Mouse (Mus musculus) heart, embryonic 10.5 days (tissue): ENCODE results near the gene Pah. TPM values are rescaled to one million over a fixed set of nuclear protein-coding genes. Genes with fewer than 3 reads are reported as not detected.

ENCODE experiments used
- DNase-seq: peaks from one replicate; pipeline ENCODE4 v3.0.0-alpha.2; 2017; ENCODE audit warnings: low spot score
- H3K27ac ChIP-seq: fragments of 300-500 bp; sonication (generic); 2 replicates; pipeline ENCODE4 v1.5.1; 2016; ENCODE audit warnings: mild to moderate bottlenecking
- H3K27me3 ChIP-seq: fragments of 300-500 bp; sonication (generic); 2 replicates; pipeline ENCODE4 v1.6.1; 2016; ENCODE audit warnings: mild to moderate bottlenecking; ENCODE audit not compliant: poor library complexity, insufficient read depth, severe bottlenecking
- H3K36me3 ChIP-seq: fragments of 300-500 bp; sonication (generic); 2 replicates; pipeline ENCODE4 v1.6.1; 2016; ENCODE audit warnings: mild to moderate bottlenecking, moderate library complexity
- H3K4me1 ChIP-seq: fragments of 300-500 bp; sonication (generic); 2 replicates; pipeline ENCODE4 v1.6.1; 2016; ENCODE audit warnings: mild to moderate bottlenecking
- H3K4me3 ChIP-seq: fragments of 300-500 bp; sonication (generic); 2 replicates; pipeline ENCODE4 v1.5.1; 2016; ENCODE audit warnings: mild to moderate bottlenecking, moderate library complexity
- H3K9me3 ChIP-seq: fragments of 300-500 bp; sonication (generic); 2 replicates; pipeline ENCODE4 v1.6.1; 2016; ENCODE audit warnings: mild to moderate bottlenecking, moderate library complexity
- WGBS: fragments of 180-500 bp; shearing (Covaris S2); methylation state at CpG from one replicate; pipeline ENCODE4 v1.1.7; 2016; 5-methylcytosine and 5-hydroxymethylcytosine counted together
- polyA plus RNA-seq: library from polyadenylated mRNA; unstranded; fragments of >200 nt; fragmentation: Nextera tagmentation; extraction: Ambion mirVana; gene quantifications from 2 replicates; pipeline ENCODE4 v1.2.1, GENCODE M21; 2016

Pah gene
- polyA plus RNA-seq, 1 experiment from 2014 or later: 0.55 TPM

- Histone ChIP-seq H3K9me3 (no peaks in the 10 kb centered on the region), H3K27me3 (peaks cover 96% of the 10 kb centered on the region), H3K4me1 (peaks cover 19% of the 10 kb centered on the region), H3K4me3 (peak overlapping the region; percentile 70), H3K27ac (no peak overlapping the region), H3K36me3 (no peaks in the 10 kb centered on the region)
- DNase-seq: peak; percentile 78
- WGBS: under 1% methylated on average over 81 of the region's 90 CpGs
Measured at GRCm38 (mm10) chr10:87492661-87493551, 28.7 kb upstream of the Pah start.

GRCm38 (mm10) chr10:87493576-87493975 is 28.0 kb upstream of the Pah start, which contains the start of gene Ascl1:
Gene Ascl1 (minus strand): TSS chr10:87493660.
- Histone ChIP-seq H3K27ac (no peak within 1 kb of the TSS), H3K36me3 (no peaks in the 10 kb centered on the region), H3K4me1 (peaks cover 19% of the 10 kb centered on the region), H3K4me3 (peak within 1 kb of the TSS; percentile 70), H3K9me3 (no peaks in the 10 kb centered on the region), H3K27me3 (peaks cover 96% of the 10 kb centered on the region)
- no peak for DNase-seq
- under 1% methylated on average over 31 of the region's 34 CpGs for WGBS

GRCm38 (mm10) chr10:87494176-87494575 is 27.4 kb upstream of the Pah start:
- WGBS: under 1% methylated on average over 4 of the region's 4 CpGs
- H3K4me3 ChIP-seq: peak overlapping the region; percentile 70
- peak; percentile 64 for DNase-seq
- H3K9me3 ChIP-seq: no peaks in the 10 kb centered on the region
- H3K36me3 ChIP-seq: no peaks in the 10 kb centered on the region
- H3K27ac ChIP-seq: no peak overlapping the region
- H3K27me3 ChIP-seq: peaks cover 96% of the 10 kb centered on the region
- H3K4me1 ChIP-seq: peaks cover 19% of the 10 kb centered on the region

GRCm38 (mm10) chr10:87494596-87494995 is 27.0 kb upstream of the Pah start:
- no peaks in the 10 kb centered on the region for H3K36me3 ChIP-seq
- peak; percentile 58 for DNase-seq
- no peak overlapping the region for H3K27ac ChIP-seq
- H3K4me1 ChIP-seq: peaks cover 19% of the 10 kb centered on the region
- under 1% methylated on average over 18 of the region's 18 CpGs for WGBS
- H3K9me3 ChIP-seq: no peaks in the 10 kb centered on the region
- H3K4me3 ChIP-seq: peak overlapping the region; percentile 70
- peaks cover 96% of the 10 kb centered on the region for H3K27me3 ChIP-seq

- Histone ChIP-seq H3K36me3 (no peaks in the 10 kb centered on the region), H3K9me3 (no peaks in the 10 kb centered on the region), H3K27ac (no peak overlapping the region), H3K27me3 (peaks cover 97% of the 10 kb centered on the region), H3K4me1 (peaks cover 19% of the 10 kb centered on the region), H3K4me3 (no peak overlapping the region)
- DNase-seq: peak; percentile 51
- 81% methylated on average over 2 of the region's 2 CpGs for WGBS
Measured at GRCm38 (mm10) chr10:87497056-87497455, 24.5 kb upstream of the Pah start.

GRCm38 (mm10) chr10:87500926-87501658 is 20.5 kb upstream of the Pah start:
- H3K27ac ChIP-seq: no peak overlapping the region
- H3K9me3 ChIP-seq: no peaks in the 10 kb centered on the region
- peaks cover 75% of the 10 kb centered on the region for H3K27me3 ChIP-seq
- H3K36me3 ChIP-seq: no peaks in the 10 kb centered on the region
- no peak overlapping the region for H3K4me3 ChIP-seq
- DNase-seq: no peak
- WGBS: 29% methylated on average over 20 of the region's 20 CpGs
- H3K4me1 ChIP-seq: no peaks in the 10 kb centered on the region

GRCm38 (mm10) chr10:87501659-87502042 is 19.9 kb upstream of the Pah start:
- H3K4me3 ChIP-seq: no peak overlapping the region
- H3K4me1 ChIP-seq: no peaks in the 10 kb centered on the region
- H3K27ac ChIP-seq: no peak overlapping the region
- H3K9me3 ChIP-seq: no peaks in the 10 kb centered on the region
- peaks cover 69% of the 10 kb centered on the region for H3K27me3 ChIP-seq
- 25% methylated on average over 7 of the region's 7 CpGs for WGBS
- DNase-seq: no peak
- no peaks in the 10 kb centered on the region for H3K36me3 ChIP-seq

- Histone ChIP-seq H3K27me3 (peaks cover 63% of the 10 kb centered on the region), H3K27ac (no peak overlapping the region), H3K4me1 (no peaks in the 10 kb centered on the region), H3K9me3 (no peaks in the 10 kb centered on the region), H3K4me3 (no peak overlapping the region), H3K36me3 (no peaks in the 10 kb centered on the region)
- 22% methylated on average over 5 of the region's 5 CpGs for WGBS
- DNase-seq: no peak
Measured at GRCm38 (mm10) chr10:87502283-87502682, 19.3 kb upstream of the Pah start.

- peak; percentile 55 for DNase-seq
- Histone ChIP-seq H3K4me3 (no peak overlapping the region), H3K27ac (no peak overlapping the region), H3K36me3 (no peaks in the 10 kb centered on the region), H3K4me1 (no peaks in the 10 kb centered on the region), H3K27me3 (peaks cover 49% of the 10 kb centered on the region), H3K9me3 (no peaks in the 10 kb centered on the region)
- 3% methylated on average over 10 of the region's 10 CpGs for WGBS
Measured at GRCm38 (mm10) chr10:87503946-87504345, 17.6 kb upstream of the Pah start.

- DNase-seq: no peak
- 83% methylated on average over 4 of the region's 4 CpGs for WGBS
- no peaks in the 10 kb centered on the region for H3K4me1 ChIP-seq
- peaks cover 3% of the 10 kb centered on the region; the same call in 1 of the 2 replicates for H3K27me3 ChIP-seq
- no peak overlapping the region for H3K4me3 ChIP-seq
- H3K27ac ChIP-seq: no peak overlapping the region
- no peaks in the 10 kb centered on the region for H3K9me3 ChIP-seq
- H3K36me3 ChIP-seq: no peaks in the 10 kb centered on the region
Measured at GRCm38 (mm10) chr10:87508581-87508980, 13.0 kb upstream of the Pah start.

- DNase-seq: no peak
- H3K36me3 ChIP-seq: no peaks in the 10 kb centered on the region
Measured at GRCm38 (mm10) chr10:87513052-87513451, 8.5 kb upstream of the Pah start.

GRCm38 (mm10) chr10:87518585-87518984 is 3.0 kb upstream of the Pah start:
- no peaks in the 10 kb centered on the region for H3K36me3 ChIP-seq
- no peak overlapping the region for H3K27ac ChIP-seq
- DNase-seq: no peak
- no peaks in the 10 kb centered on the region for H3K9me3 ChIP-seq
- no peaks in the 10 kb centered on the region for H3K4me1 ChIP-seq
- no peaks in the 10 kb centered on the region for H3K27me3 ChIP-seq
- 74% methylated on average over 2 of the region's 2 CpGs for WGBS
- H3K4me3 ChIP-seq: no peak overlapping the region

More at GRCm38 (mm10) chr10:87513052-87513451, 8.5 kb upstream of the Pah start:
- no peaks in the 10 kb centered on the region for H3K9me3 ChIP-seq
- H3K27me3 ChIP-seq: no peaks in the 10 kb centered on the region
- H3K4me3 ChIP-seq: no peak overlapping the region
- no peak overlapping the region for H3K27ac ChIP-seq
- no peaks in the 10 kb centered on the region for H3K4me1 ChIP-seq
